Mouse (Mus musculus) limb, embryonic 14.5 days (tissue): ENCODE measurements around the gene Gm20388. TPM values are rescaled to one million over a fixed set of nuclear protein-coding genes. Genes with fewer than 3 reads are reported as not detected.

Source experiments
- ATAC-seq: fragments of 200-750 bp; cut with Nextera tagmentation; 2 replicates; pipeline ENCODE4 v1.8.0; 2017; ENCODE audit warnings: low read depth, moderate number of reproducible peaks, moderate TSS enrichment; ENCODE audit not compliant: low FRiP score
- DNase-seq: peaks from one replicate; pipeline ENCODE4 v3.0.0-alpha.2; 2015; ENCODE audit warnings: low spot score
- H3K27ac ChIP-seq: fragments of 300-500 bp; sonication (generic); replicated peaks from 2 replicates; pipeline ENCODE4 v1.5.1; 2014; ENCODE audit warnings: low read depth, mild to moderate bottlenecking, low read length, moderate library complexity, mixed read lengths
- H3K27me3 ChIP-seq: fragments of 300-500 bp; sonication (generic); 2 replicates; pipeline ENCODE4 v1.6.1; 2014; ENCODE audit warnings: low read length, mixed read lengths; ENCODE audit not compliant: control insufficient read depth, insufficient read depth
- H3K36me3 ChIP-seq: fragments of 300-500 bp; sonication (generic); 2 replicates; pipeline ENCODE4 v1.6.1; 2014; ENCODE audit warnings: mild to moderate bottlenecking, low read length, moderate library complexity, mixed read lengths; ENCODE audit not compliant: control insufficient read depth, insufficient read depth
- H3K4me1 ChIP-seq: fragments of 300-500 bp; sonication (generic); 2 replicates; pipeline ENCODE4 v1.6.1; 2014; ENCODE audit warnings: antibody characterized with exemption, low read length, mixed read lengths; ENCODE audit not compliant: control insufficient read depth, insufficient read depth
- H3K4me2 ChIP-seq: fragments of 300-500 bp; sonication (generic); replicated peaks from 2 replicates; pipeline ENCODE4 v1.6.1; 2014; ENCODE audit warnings: low read depth, mild to moderate bottlenecking, low read length, moderate library complexity; ENCODE audit not compliant: severe bottlenecking
- H3K4me3 ChIP-seq: fragments of 300-500 bp; sonication (generic); replicated peaks from 2 replicates; pipeline ENCODE4 v1.5.1; 2014; ENCODE audit warnings: low read length
- H3K9ac ChIP-seq: fragments of 300-500 bp; sonication (generic); 2 replicates; pipeline ENCODE4 v1.6.1; 2014; ENCODE audit warnings: mild to moderate bottlenecking, low read depth, low read length, moderate library complexity; ENCODE audit not compliant: severe bottlenecking
- H3K9me3 ChIP-seq: fragments of 300-500 bp; sonication (generic); 2 replicates; pipeline ENCODE4 v1.6.1; 2016; ENCODE audit warnings: low read length; ENCODE audit not compliant: control insufficient read depth
- POLR2A ChIP-seq: fragments of 200-500 bp; IDR thresholded peaks from 2 replicates; pipeline ENCODE4 v1.8.0; 2012; ENCODE audit warnings: inconsistent platforms, mild to moderate bottlenecking, moderate library complexity, borderline replicate concordance; ENCODE audit not compliant: insufficient read depth, insufficient read length; ENCODE audit errors: extremely low read depth
- WGBS: fragments of 180-500 bp; shearing (Covaris S2); extraction: QIAGEN DNeasy Blood & Tissue Kit; methylation state at CpG from one replicate; pipeline ENCODE4 v1.1.7; 2014; 5-methylcytosine and 5-hydroxymethylcytosine counted together
- polyA plus RNA-seq, 2 experiments: library from polyadenylated mRNA; depleted of rRNA in 1 of 2; stranded (reverse) in 1 of 2; unstranded in 1 of 2; fragments of >200 nt; fragmentation: Nextera tagmentation in 1 of 2; extraction: Ambion mirVana in 1 of 2; gene quantifications; 2 replicates each; pipeline versions ENCODE4 v1.2.1 to v1.2.3; 2012 to 2014

Gene Gm20388
- polyA plus RNA-seq, 2 experiments, result 1.9 to 49.9 TPM

DNA sequence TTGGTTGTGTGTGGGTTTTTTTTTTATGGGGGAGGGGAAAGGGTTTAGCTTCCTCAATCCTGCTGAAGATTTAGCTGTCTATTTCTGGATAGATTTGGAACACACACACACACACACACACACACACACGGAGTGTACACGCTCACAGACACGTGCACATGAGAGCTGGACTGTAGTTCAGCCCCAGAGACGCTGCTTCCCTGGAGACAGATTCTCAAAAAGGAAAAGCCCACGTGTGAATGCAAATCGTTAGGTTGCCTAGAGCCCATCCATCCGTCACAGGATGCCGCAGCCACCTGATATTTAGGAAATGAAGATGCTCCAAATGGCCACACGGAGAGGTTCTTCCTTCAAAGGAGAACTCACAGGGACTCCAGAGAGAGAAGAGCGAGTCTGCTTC lies 3969.6 kb downstream of the Gm20388 start:
- Histone ChIP-seq H3K4me1 (no peaks in the 10 kb centered on the region), H3K9me3 (no peaks in the 10 kb centered on the region), H3K9ac (no peak overlapping the region), H3K27ac (no peak overlapping the region), H3K4me3 (no peak overlapping the region), H3K27me3 (no peaks in the 10 kb centered on the region), H3K4me2 (no peak overlapping the region), H3K36me3 (no peaks in the 10 kb centered on the region)
- 66% methylated on average over 10 of the region's 10 CpGs for WGBS
- no peak for TF ChIP-seq POLR2A
- no peak for DNase-seq
- ATAC-seq, result no peak

DNA sequence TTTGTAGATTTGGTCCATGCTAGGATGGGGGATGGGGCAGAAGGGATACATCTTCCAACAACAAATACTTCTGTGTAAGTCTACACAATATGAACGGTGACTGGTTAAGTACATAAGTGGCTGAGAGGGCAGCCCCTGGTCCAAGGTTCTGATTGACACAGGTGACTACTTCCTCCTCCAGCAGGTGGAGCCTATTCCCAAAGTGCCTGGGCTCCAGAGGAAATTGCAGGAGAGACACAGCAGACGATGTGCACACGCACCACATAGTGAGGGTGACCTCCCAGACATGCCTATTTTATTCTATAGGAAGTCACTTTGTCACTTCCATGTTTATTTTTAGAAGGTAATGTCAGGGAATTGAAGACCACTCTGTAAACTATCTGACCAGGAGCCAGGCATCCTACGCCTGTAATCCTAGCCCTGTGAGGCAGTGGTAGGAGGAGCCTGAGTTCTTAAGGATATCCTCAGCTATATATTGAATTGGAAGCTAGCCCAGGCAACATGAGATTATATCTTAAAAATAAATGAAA lies 3970.2 kb downstream of the Gm20388 start:
- ATAC-seq (no peak), DNase-seq (no peak)
- no peak overlapping the region for H3K9ac ChIP-seq
- H3K36me3 ChIP-seq, result no peaks in the 10 kb centered on the region
- H3K27ac ChIP-seq, result no peak overlapping the region
- H3K4me1 ChIP-seq, result no peaks in the 10 kb centered on the region
- H3K4me2 ChIP-seq, result no peak overlapping the region
- 41% methylated on average over 4 of the region's 4 CpGs for WGBS
- no peak for TF ChIP-seq POLR2A
- H3K4me3 ChIP-seq, result no peak overlapping the region
- H3K9me3 ChIP-seq, result no peaks in the 10 kb centered on the region
- no peaks in the 10 kb centered on the region for H3K27me3 ChIP-seq

DNA sequence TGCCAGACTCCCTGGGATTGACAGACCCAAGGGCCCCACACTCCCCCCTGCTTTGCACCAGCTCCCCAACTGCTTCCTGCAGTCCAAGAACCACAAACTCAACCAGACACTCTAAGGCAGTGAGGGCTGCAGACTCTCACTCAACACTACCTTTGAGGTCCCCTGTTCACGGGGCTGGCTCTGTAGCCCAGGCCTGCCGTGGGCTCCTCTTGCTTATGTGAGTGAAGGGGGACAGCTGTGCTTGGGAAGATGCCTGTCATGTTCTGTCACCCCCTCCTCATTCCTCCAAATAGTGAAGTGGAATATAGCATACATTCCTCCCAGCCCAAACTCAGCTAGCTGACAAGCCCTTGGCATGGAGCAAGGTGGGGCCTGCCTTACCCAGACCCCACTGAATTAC lies 3971.8 kb downstream of the Gm20388 start:
- Histone ChIP-seq H3K4me1 (no peaks in the 10 kb centered on the region), H3K27ac (no peak overlapping the region), H3K4me3 (no peak overlapping the region), H3K9ac (no peak overlapping the region), H3K9me3 (no peaks in the 10 kb centered on the region), H3K36me3 (no peaks in the 10 kb centered on the region), H3K27me3 (no peaks in the 10 kb centered on the region), H3K4me2 (no peak overlapping the region)
- no peak for TF ChIP-seq POLR2A
- ATAC-seq (no peak), DNase-seq (no peak)
- WGBS, result 74% methylated on average over 2 of the region's 2 CpGs

DNA sequence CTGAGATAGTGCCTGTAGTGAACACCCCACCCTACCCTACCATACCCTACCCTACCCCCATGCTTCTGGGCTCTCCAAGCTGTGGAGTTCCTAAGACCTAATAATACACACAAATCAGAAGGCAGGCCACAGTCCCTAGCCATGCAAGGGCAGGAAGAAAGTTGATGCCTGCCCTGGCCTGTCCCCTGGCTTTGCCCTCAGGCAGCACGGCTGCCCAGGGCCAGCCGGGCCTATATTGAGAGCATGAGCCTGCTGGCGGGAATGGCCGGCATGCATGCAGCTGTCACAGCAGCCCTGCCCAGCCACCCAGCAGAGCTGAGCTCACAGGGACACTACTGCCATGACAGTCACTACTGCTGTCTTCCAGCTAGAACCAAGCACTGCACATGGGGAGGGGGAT lies 3972.5 kb downstream of the Gm20388 start:
- WGBS, result 64% methylated on average over 4 of the region's 4 CpGs
- Histone ChIP-seq H3K4me3 (no peak overlapping the region), H3K9me3 (no peaks in the 10 kb centered on the region), H3K4me2 (no peak overlapping the region), H3K27me3 (no peaks in the 10 kb centered on the region), H3K36me3 (no peaks in the 10 kb centered on the region), H3K27ac (no peak overlapping the region), H3K9ac (no peak overlapping the region), H3K4me1 (no peaks in the 10 kb centered on the region)
- no peak for TF ChIP-seq POLR2A
- DNase-seq (peak; percentile 30), ATAC-seq (peak; percentile 70)

DNA sequence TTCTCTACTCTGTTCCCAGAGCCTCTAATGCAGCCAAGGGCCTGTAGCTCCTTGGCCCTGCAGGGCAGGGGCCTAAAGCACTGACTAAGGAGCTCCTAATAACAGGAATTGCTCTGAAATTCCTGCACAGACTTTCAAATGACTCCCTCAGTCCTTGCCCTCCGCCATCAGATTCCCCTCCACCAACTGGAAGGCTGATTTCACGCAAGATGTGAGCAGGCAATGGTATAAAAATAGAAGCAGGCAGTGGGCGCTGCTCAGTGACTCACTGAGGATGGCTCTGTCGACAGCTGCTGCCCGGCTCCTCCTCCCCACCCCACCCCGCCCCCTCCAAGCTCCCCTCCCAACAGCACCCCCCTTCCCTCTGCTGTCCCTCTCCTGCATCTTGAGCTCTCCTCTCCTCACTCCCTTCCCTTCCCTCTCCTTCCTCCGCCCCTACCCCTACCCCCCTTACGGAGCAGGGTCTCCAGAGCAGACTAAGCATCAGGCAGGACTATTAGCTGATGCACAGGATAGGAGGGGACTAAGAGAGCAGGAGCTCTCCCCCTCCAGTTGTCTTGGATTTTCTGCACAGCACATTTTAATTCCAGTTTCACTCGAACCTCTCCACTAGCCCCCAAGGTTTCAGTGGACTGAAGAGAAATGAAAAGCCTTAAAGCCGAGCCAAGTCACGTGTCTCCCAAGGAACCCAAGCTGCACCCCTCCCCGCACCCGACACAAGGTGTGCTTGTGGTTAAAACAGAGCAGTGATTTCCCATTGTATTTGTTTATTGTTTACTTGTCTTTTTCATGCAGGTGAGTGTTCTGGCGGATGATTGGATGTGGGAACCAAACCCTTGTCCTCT lies 3974.3 kb downstream of the Gm20388 start:
- 6% methylated on average over 14 of the region's 14 CpGs for WGBS
- Histone ChIP-seq H3K9me3 (no peaks in the 10 kb centered on the region), H3K27ac (0 out of 2 replicates have a peak overlapping the region, but pooled peaks have one; percentile 52), H3K4me1 (no peaks in the 10 kb centered on the region), H3K9ac (no peak overlapping the region), H3K4me3 (no peak overlapping the region), H3K4me2 (no peak overlapping the region), H3K36me3 (no peaks in the 10 kb centered on the region), H3K27me3 (no peaks in the 10 kb centered on the region)
- peak; percentile 76 for ATAC-seq
- DNase-seq, result peak; percentile 54
- no peak for TF ChIP-seq POLR2A
